Mouse (Mus musculus) gonadal fat pad, adult 2 months (tissue): Measurements from ENCODE around the gene Bcl9l. TPM values are rescaled to one million over a fixed set of nuclear protein-coding genes. Genes with fewer than 3 reads are reported as not detected.

Experiments used
- DNase-seq: peaks from one replicate; pipeline ENCODE4 v3.0.0-alpha.2; 2012; ENCODE audit warnings: low read depth
- polyA plus RNA-seq: library from polyadenylated mRNA; depleted of rRNA; stranded (reverse); fragments of >200 nt; gene quantifications from 2 replicates; pipeline ENCODE4 v1.2.3, GENCODE M21; 2012

Bcl9l gene
- polyA plus RNA-seq, 1 experiment: 31.3 TPM

GRCm38 (mm10) chr9:44497624-44498377 lies 15.2 kb downstream of the Bcl9l start:
- no peak for DNase-seq

- no peak for DNase-seq
Measured at GRCm38 (mm10) chr9:44498421-44499355, 16.1 kb downstream of the Bcl9l start.

GRCm38 (mm10) chr9:44499356-44500162 lies 16.9 kb downstream of the Bcl9l start:
- DNase-seq: no peak

GRCm38 (mm10) chr9:44500163-44500533 lies 17.5 kb downstream of the Bcl9l start:
- DNase-seq: no peak

- no peak for DNase-seq
Measured at GRCm38 (mm10) chr9:44500638-44501175, 18.1 kb downstream of the Bcl9l start.

GRCm38 (mm10) chr9:44501206-44501879 lies 18.7 kb downstream of the Bcl9l start:
- DNase-seq: no peak

GRCm38 (mm10) chr9:44502006-44502405 lies 19.4 kb downstream of the Bcl9l start:
- DNase-seq: no peak

- no peak for DNase-seq
Measured at GRCm38 (mm10) chr9:44504893-44505823, 22.5 kb downstream of the Bcl9l start.

- DNase-seq: no peak
Measured at GRCm38 (mm10) chr9:44505824-44506467, 23.3 kb downstream of the Bcl9l start.

- no peak for DNase-seq
Measured at GRCm38 (mm10) chr9:44506566-44506965, 23.9 kb downstream of the Bcl9l start.

GRCm38 (mm10) chr9:44507345-44507744 lies 24.7 kb downstream of the Bcl9l start:
- no peak for DNase-seq

- DNase-seq: no peak
Measured at GRCm38 (mm10) chr9:44508124-44508619, 25.5 kb downstream of the Bcl9l start.

- DNase-seq: no peak
Measured at GRCm38 (mm10) chr9:44508721-44509486, 26.3 kb downstream of the Bcl9l start.

- DNase-seq: no peak
Measured at GRCm38 (mm10) chr9:44509487-44510354, 27.1 kb downstream of the Bcl9l start.

GRCm38 (mm10) chr9:44510355-44510871 lies 27.8 kb downstream of the Bcl9l start:
- no peak for DNase-seq

GRCm38 (mm10) chr9:44510872-44511601 lies 28.4 kb downstream of the Bcl9l start:
- DNase-seq: no peak
